Mouse (Mus musculus) neural tube, embryonic 10.5 days (tissue): ENCODE results near the gene Obsl1.

Experiments used
- DNase-seq: peaks from one replicate; pipeline ENCODE4 v3.0.0-alpha.2; 2017; ENCODE audit warnings: low spot score; ENCODE audit errors: extremely low spot score

Obsl1 gene

DNA sequence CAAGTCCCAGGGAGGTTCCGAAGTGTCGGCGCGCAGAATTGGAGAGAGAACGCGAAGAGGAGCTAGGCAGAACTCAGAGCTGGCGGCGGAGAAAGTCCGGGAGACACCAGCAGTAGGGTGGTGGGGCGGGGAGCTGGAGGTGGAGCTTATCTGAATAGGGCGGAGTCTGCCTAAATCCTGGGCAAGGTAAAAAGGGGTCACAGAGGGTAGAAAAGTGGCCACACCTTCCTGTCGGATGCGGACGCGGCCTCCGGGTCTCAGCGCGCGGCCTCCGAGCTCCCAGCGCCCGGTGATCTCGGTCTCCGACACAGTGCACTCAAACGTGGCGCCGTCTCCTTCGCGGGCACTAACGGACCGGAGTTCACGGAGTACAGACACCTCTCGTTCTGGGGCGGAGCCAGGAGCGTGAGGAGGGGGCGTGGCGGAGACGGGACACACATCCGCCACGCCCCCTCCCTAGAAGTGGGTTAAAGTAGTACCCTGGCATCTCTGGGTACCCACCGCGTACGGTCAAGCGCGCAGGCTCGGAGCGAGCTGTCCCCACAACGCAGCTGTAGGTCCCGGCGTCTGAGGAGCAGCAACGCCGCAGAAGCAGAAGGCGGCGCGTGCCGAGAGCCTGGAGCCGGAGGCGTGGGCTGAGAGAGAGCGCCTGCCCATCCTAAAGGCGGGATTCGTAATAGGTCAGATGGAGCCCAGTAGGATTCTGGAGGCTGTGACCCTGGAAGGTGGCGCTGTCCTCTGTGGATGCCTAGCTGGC, 18.7 kb downstream of the Obsl1 start:
- DNase-seq, result peak; percentile 87

- no peak for DNase-seq
Measured at GRCm38 (mm10) chr1:75487040-75487404, 19.2 kb downstream of the Obsl1 start.

DNA sequence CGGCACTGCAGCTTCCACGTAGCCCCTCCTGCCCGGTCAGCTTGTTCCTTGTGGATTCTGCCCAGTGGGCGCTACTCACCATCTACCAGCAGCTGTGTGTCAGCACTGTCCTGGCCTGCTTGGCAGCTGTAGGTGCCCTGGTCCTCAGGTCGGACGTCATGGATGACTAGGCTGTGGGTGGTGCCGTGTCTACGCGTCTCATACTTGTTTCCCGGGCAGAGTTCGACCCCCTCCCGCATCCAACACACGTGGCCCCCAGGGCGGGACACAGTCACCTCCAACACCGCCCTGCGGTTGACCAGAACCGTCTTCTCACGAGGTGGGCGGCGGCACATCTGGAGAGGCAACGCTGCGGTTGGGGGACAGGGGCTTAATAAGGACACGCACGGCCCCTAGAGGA, 19.7 kb downstream of the Obsl1 start:
- peak; percentile 39 for DNase-seq

- DNase-seq, result no peak
Measured at GRCm38 (mm10) chr1:75480735-75481134, 25.5 kb downstream of the Obsl1 start.

- DNase-seq, result no peak
Measured at GRCm38 (mm10) chr1:75480036-75480435, 26.2 kb downstream of the Obsl1 start.

- no peak for DNase-seq
Measured at GRCm38 (mm10) chr1:75479635-75479989, 26.6 kb downstream of the Obsl1 start.

- DNase-seq, result peak; percentile 100
Measured at GRCm38 (mm10) chr1:75478916-75479634, 27.2 kb downstream of the Obsl1 start, which contains the start of the genes Chpf and Tmem198. Gene Chpf (minus strand): TSS chr1:75479307. Gene Tmem198 (plus strand): TSS chr1:75479532.

DNA sequence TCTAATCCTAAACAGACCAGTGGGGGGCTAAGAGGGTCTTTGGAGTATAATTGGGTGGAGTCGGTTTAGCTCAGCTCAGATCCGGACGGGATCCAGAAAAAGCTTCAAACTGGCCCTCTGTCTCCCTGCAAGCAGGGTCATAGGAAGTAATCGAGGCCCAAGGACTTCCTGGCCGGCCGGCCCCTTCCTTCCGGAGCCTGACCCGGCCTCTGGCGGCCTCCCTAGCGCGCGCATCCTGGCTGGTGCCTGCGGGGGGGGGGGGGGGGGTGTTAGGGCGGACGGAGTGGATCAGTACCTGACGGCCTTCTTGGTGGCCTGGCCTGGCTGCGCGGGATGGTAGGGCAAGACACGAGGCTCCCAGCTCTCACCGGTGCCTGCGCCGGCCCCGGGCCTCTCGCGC, 27.8 kb downstream of the Obsl1 start:
- DNase-seq, result no peak

DNA sequence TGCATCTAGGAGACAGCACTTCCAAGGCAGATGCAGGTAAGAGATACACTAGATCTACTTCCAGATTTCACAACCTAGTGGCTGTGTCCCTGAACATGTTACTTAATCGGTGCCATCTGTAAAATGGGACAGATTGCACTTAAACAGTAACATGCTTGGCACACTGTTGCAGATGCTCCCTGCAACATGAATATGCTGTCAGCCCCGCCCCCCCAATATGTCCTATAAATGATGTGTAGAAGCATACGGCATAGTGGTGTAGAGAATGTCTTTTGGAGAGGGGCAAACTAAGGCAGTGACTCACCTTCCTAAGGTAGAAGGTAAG, 28.3 kb downstream of the Obsl1 start:
- no peak for DNase-seq

- DNase-seq, result peak; percentile 89
Measured at GRCm38 (mm10) chr1:75477264-75477965, 28.8 kb downstream of the Obsl1 start.

DNA sequence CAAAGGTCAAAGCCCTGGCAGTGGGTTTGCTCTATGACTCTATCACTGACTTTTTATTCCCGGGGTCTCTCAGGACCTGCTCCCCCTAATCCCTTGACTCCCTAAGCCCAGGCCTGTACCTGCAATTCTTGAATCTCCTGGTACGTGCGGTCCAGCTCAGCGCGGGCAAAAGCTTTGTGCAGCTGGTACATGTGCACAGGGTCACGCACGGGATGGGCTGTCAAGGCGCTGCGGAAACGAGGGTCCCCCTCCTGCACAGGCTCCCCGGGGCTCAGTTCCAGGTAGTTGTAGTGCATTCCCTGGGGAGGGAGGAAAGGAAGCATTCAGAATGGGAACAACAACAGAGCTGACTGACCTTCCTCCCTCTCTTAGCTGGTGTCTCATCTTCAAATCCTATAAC, 29.8 kb downstream of the Obsl1 start:
- no peak for DNase-seq

DNA sequence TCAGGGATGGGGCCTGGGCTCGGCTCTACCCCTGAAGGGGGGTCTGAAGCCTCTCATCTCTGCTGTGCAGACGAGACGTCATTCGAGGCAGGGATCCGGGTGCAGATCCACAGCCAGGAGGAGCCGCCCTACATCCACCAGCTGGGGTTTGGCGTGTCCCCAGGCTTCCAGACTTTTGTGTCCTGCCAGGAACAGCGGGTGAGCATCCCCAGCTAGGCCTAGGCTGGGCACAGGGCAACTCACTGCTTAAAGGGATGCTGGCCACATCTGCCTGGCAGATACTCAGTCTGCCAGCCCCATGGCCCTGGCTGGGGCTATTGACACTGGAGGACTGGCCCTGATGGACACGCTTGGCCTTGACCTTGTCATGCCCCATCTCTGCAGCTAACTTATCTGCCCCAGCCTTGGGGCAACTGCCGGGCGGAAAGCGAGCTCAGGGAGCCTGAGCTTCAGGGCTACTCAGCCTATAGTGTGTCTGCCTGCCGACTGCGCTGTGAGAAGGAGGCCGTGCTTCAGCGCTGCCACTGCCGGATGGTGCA, 36.9 kb downstream of the Obsl1 start:
- DNase-seq, result no peak

GRCm38 (mm10) chr1:75467215-75467927, 38.9 kb downstream of the Obsl1 start:
- peak; percentile 90 for DNase-seq

GRCm38 (mm10) chr1:75463652-75464204, 42.5 kb downstream of the Obsl1 start:
- no peak for DNase-seq

GRCm38 (mm10) chr1:75462636-75463035, 43.6 kb downstream of the Obsl1 start:
- DNase-seq, result no peak

- DNase-seq, result no peak
Measured at GRCm38 (mm10) chr1:75460297-75460696, 46.0 kb downstream of the Obsl1 start.

DNA sequence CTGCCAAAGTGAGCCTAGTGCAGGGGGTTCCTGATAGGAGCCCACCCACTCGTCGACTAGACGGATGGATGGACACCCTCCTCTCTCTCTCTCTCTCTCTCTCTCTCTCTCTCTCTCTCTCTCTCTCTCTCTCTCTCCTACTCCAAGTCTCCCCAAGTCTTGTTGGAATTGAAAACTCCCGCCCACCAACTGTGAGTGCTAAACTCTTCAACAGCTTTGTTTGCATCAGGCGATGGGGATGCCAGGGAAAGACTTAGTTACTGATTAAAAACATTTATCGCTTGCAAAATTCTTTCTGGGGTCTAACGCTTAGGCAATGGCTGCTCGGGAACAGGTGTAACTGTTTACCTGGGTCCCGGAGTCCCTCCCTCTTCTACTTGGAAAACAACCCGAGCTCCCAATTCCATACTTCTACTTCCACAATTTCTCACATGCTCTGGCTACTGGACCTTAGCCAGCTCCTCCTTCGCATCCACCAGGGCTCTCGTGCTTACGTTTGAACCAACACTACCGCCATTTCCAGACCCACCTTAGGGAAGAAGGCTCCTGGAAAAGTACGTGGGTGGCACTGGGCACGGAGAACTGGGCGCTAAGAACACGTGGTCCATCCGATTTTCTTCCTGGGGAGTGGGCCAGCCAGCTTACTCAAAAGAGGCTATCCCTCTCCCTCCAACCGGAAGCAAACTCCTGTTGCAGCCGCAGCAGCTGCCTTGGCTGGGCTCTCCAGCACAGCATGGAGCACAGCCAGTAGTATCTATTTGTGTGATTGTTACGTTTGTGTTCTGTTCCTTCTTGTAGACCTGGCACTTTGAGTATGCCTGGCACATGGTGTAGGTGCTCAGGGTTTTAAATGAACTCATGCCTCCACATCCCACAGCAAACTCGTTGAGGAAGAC, 47.2 kb downstream of the Obsl1 start:
- no peak for DNase-seq

DNA sequence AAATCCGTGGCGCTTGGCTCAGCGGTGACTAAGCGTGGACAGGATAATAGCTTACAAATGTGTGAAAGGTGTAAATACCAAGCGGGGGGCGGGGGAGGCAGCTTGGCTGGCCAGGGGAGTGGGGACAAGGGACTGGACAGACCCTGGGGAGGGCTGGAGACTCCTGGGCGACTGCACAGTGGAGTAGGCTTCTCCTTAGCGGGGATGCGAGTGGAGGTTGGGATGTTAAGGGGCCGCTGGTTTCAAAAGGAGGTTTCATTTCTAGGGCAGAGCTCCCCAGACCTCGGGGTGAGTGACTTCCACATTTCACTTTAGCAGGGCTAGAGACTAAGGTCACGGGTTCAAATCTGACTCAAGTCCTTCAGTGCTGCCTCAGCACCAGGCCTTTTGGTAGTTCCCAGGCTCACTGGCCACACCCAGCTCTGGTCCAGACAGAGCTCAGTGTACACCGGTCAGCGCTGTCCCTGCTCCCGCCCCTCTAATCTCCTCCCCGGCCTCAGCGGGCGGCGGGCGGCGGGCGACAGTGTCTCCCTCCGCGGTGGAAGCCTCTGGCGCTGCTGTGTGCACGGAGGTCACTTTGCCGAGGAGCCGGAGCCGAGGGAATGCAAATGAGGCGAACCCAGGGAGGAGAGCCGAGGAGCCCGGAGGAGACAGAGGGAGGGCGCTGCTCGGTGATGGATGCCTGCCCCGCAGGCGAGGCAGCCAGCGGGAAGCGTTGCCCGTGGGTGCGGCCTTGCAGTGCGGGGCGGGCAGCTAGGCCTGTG, 48.0 kb downstream of the Obsl1 start:
- DNase-seq, result peak; percentile 76

GRCm38 (mm10) chr1:75457710-75458024, 48.6 kb downstream of the Obsl1 start:
- no peak for DNase-seq
